Mouse (Mus musculus) regulatory T cell (primary cell): ENCODE data around the gene Zscan12.

Experiments used
- in situ Hi-C: fragments of 300-600 bp; cut with MboI, MseI; formaldehyde crosslinking; loops from one replicate; pipeline ENCODE4 v1.15.1; 2025; ENCODE audit warnings: high pct_unique_total_duplicates

The Zscan12 gene

DNA sequence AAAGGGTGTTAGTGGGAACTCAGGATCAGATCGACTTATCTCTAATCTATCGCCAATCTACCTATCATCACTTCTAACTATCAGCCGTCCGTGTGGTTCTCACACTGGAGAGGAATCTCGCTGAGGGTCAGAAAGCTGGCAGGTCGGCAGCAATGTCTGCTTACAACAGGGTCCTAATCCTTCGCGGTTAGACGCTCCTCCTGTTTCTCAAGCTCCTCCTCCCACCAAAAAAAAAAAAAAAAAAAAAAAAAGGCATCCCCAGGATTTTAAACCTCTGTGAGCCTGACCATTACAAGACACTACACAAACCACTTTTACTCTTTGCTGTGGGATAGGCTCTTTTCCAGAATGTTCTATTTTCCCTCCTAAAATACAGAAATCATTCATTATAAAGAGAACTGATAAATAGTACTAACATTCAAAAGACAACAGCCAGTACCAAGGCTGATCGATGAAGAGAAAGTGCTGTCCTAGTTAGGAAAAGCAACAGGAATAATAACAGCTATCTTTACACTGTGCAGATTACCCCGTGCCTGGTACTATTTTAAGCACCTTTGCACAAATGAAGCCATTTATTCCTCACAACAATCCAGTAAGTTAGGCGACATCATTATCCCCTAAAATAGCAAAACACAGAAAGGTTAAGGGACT is 39.1 kb downstream of the Zscan12 start:
- in situ Hi-C loops = loop anchor here (5.0 kb wide), 1 partner anchor 46 kb away; no protein-coding TSS in a partner anchor

DNA sequence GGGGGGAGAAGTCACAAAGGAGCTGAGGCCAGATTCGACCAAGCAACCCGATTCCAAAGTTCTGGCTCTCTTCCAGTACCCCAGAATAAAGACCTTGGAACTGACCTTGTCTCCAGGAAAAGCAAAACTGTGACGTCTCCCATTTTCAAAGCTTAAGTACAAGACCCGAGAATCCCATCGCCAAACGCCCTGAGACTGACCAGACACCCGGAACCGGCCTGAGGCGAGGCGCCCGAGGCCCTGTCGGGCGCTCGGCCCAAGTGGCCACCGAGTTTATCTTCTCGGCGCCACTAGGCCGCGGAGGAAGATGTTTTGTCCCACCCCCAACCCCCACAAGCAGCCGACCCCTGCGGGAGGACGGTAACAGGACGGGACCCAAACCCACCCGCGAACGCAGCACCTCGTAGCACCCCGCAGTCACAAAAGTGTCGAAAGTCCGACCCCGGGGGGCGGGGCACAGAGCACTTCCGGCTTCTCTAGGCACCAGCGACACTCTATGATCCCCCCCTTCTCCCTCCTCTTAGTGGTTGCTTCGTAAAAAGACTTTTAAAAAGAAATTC is 39.7 kb downstream of the Zscan12 start, which contains the start of gene Zkscan3:
Gene Zkscan3, minus strand, starts transcription at position 469 of the 560 bp plus-strand sequence.
- in situ Hi-C loops = loop anchor here (5.0 kb wide), 1 partner anchor 45 kb away; no protein-coding TSS in a partner anchor

DNA sequence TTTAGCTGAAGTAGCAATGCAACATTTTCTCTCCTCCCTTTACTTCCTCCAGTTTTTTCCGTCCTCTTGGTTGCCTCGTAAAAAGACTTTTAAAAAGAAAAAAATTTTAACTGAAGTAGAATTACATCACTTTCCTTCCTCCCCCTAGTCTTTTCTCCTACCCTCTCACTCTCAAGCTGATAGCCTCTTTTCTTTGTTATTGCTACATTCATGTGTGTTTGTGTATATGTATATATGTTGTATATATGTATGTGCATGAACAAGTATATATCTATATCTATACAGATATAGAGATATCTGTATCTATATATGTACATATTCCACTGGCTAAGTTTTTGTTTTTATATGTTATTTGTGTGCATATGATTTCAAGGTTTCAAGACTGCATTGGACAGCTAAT is 40.2 kb downstream of the Zscan12 start:
- in situ Hi-C loops = loop anchor here (5.0 kb wide), 1 partner anchor 44 kb away; no protein-coding TSS in a partner anchor

DNA sequence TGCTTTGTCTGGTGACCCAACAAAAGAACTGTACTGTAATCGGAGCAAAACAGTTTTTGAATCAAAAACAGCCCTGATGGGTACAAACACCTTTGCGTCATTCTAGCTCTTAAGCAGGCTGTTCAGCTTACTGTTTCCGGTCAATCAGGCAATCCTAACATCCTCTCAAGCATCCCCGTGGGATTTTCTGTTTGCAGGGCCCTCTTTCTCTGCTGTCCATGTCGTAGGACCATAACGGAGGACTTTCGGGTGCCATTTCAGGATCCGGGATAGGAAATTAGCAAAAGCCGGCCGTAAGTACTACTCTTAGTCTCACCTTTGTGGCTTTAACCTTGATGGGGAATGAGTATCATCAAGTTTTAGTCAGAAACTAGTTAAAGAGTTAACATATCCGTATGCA is 44.7 kb downstream of the Zscan12 start:
- in situ Hi-C loops = no loop called here

DNA sequence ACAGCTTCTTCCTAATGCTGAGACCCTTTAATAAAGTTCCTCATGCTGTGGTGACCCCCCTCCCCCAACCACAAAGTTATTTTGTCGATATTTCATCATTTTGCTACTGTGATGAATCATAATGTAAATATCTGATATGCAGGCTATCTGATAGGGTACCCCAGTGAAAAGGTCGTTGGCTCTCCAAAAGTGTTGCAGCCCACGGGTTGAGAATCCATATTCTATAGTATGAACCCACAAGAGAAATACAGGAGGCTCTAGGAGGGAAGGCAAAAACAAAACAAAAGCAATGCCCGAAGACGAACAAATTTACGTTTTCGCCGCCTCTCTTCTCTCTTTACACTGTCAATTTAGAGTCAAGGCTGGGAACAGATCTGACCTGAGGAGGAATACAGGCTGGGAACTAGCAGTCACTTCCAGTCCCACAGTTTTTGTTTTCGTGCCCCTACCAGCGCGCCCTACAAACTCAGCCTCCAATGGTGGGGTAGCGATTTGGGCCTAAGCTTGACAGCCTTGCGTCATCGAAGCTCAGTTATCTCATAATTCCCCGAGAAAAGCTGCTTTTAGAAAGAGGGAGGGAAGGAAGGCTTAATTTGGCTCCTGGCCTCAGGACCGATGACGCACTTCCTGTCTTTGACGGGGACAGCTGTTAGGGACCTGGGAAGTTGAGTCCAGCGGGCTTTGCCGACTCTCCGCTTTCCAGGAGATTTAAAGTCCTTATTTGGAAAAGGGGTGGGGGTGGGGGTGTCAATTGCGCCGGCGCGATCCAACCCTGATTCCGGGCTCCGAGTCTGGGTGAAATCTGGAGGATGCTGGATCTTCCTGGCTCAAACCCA is 45.6 kb downstream of the Zscan12 start:
- in situ Hi-C loops = no loop called here

DNA sequence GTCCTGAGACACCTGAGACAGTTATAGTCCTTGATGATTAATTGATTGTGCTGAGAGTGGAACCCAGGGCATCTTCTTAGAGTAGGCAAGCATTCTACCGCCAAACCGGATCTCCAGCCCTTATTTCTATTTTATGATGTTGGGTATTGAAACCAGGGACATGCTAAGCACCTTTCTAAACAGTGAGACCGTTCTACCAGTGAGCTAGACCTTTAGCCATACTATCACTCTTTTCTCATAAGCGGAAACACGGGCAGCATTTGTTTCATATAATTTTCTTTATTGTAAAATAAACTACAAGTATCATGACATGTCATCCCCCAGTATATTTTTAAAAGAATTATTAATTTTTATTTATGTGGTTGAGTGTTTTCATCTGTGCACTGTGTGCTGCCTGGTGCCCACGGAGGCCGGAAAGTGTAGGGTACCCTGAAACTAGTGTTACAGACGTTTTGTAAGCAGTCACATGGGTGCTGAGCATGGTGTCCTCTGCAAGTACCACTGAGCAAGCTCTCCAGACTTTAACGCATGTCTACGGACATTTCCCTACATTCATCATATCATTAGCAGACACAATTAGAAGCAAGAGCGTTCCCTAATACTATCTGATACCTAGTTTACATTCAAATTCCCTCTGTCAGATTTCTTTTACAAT is 46.3 kb downstream of the Zscan12 start:
- in situ Hi-C loops = no loop called here

DNA sequence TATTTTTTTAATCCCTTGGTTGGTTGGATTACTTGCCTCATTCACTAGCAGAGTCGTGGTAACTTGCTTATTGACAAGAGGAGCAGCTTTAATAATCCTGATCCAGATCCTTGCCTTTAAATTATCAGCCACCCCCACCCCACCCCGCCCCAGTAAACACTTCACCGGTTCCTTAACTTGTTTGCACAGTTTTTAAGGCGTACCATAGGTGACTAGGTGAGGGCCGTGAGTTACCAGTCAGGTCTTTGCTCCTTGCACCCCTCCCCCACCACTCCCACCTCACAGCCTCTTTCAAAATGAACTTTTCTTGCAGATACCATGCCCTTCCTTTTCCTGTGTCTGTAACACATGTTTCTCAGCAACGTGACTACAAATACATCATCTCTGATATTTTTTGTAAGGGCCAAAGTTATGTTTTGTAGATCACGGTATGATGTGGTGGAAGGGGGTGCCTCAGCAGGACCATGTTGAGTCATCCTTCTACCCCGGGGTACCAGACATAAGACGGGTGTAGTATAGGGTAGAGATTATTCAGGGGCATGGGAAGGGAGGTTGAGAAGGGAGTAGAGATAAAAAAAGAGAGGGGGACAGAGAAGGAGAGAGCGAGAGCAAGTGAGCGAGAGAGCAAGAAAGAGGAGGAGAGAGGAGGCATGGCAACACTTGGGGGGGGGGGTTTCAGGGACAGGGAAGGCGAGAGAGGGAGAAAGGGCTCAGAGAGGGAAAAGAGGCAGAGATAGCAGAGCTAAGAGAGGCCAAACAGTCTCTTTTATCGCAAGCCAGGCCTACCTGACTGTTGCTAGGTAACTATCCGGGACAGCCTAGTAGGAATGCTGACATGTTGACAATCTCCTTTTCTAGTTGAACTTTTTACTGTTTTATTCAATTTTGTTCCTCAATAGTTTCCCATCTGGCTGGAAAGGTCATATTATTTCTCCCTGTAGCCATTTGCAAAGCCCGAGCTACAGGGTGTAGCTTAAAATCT is 51.9 kb downstream of the Zscan12 start:
- in situ Hi-C loops = no loop called here

DNA sequence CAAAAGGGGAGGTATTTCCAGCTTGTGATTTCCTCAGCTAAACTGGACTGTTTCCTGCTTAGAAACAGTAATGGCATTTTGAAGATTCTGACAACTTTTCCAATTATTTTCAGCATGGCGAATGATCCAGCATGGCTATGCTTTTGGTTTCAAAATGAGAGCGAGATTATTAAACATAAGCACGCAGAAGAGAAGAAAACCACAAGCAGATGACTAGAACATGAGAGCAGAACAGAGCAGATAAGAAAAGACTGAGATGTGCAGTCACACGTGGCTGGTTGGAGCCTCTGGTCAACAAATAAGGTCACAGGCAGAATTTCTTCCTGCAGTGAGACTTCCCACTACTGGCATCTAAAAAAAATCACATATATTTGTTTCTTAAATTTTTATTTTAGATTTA is 52.6 kb downstream of the Zscan12 start:
- in situ Hi-C loops = no loop called here

DNA sequence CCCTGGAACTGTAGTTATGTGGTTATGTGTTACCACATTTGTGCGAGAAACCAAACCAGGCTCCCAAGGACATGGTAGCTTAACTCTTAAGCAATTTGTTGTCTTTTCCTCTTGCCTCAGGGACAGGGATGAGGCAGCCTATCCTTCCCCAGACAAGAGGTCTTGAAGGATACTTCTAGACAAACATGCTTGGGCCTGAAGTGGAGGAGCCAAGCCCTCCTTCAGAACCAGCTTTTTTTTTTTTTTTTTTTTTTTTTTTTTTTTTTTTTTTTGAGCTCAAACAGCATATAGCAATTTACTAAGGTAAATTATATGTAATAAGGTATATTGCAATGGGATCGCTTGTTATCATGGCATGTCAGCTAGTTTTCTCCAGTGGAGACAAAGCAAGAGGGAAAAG is 53.1 kb downstream of the Zscan12 start:
- in situ Hi-C loops = no loop called here

DNA sequence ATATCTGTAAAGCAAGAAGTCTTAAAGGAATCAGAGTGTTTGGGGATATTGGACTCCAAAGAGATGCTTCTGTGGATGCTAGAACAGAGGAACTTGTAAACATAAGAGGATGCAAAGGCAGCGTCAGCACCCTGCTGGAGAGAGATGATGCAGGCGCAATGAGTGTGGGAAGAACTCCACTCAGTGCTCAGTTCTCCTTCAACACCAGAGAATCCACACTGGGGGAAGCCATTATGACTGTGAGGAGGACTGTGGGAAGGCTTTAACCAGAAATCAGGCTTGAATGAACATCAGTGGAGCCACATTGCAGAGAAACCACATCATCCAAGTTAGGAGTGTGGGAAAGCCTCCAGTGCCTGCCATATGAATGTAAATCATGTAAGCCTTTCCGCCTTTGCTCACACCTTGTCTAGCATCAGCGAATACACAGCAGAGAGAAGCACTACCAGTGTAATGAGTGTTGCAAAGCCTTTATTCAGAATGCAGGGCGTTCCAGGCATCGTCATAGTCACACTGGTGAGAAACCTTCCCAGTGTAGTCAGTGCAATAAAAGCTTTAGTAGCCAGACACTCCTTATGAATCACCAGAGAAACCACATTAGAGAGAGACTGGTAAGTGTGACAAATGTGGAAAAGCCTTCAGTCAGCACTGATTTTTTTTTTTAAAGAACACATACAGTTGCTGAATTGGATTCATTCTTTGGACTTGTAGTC is 54.8 kb downstream of the Zscan12 start:
- in situ Hi-C loops = no loop called here

DNA sequence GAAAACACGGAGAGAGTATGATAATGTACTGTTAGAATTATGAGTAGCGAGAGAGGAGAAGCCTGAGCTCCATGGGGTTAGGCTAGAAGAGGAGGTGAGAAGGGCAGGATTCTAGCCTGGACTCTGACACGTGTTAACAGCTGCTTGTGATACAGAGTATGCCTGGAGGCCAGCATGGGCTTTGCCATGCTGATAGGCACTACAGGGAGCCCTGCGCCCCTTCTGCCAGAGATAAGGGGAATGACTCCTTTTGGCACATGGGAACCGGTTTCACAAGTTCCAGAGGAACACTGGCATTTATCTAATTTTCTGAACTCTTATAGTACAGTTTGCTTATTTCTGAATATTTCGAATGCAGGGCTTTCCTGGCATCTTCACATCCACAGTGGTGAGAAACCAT is 56.2 kb downstream of the Zscan12 start:
- in situ Hi-C loops = no loop called here
